Mouse (Mus musculus): ENCODE data around the gene Tesk1. TPM values are rescaled to one million over a fixed set of nuclear protein-coding genes. Genes with fewer than 3 reads are reported as not detected.

Tesk1 gene
- polyA plus RNA-seq, 1 experiment from 2014 or later: 16.8 TPM

Other genes starting within 250 kb of the Tesk1 start
- gene Atp8b5, start 174.8 kb upstream of the Tesk1 start, polyA plus RNA-seq (2015; fragmentation: Nextera tagmentation; extraction: Ambion mirVana): 0.74 and 0.77 TPM in 2 replicates
- 88.8 and 99.5 TPM in 2 replicates for gene Rusc2, start 60.0 kb upstream of the Tesk1 start, polyA plus RNA-seq (2015; fragmentation: Nextera tagmentation; extraction: Ambion mirVana)
- 0.79 and 1.5 TPM in 2 replicates for gene Fam166b, start 12.8 kb upstream of the Tesk1 start, polyA plus RNA-seq (2015; fragmentation: Nextera tagmentation; extraction: Ambion mirVana)
- gene Cd72, start 12.7 kb downstream of the Tesk1 start, polyA plus RNA-seq (2015; fragmentation: Nextera tagmentation; extraction: Ambion mirVana): 5.3 and 5.7 TPM in 2 replicates
- gene Sit1, start 41.8 kb downstream of the Tesk1 start, polyA plus RNA-seq (2015; fragmentation: Nextera tagmentation; extraction: Ambion mirVana): 0.13 TPM in 1 of 2 replicates, not detected in the other
- gene Ccdc107, start 51.0 kb downstream of the Tesk1 start, polyA plus RNA-seq (2015; fragmentation: Nextera tagmentation; extraction: Ambion mirVana): 79.2 and 84.0 TPM in 2 replicates
- 8.1 and 8.5 TPM in 2 replicates for gene Arhgef39, start 57.8 kb downstream of the Tesk1 start, polyA plus RNA-seq (2015; fragmentation: Nextera tagmentation; extraction: Ambion mirVana)
- gene Car9, start 65.0 kb downstream of the Tesk1 start, polyA plus RNA-seq (2015; fragmentation: Nextera tagmentation; extraction: Ambion mirVana): 0.13 and 0.27 TPM in 2 replicates
- 10.9 and 13.3 TPM in 2 replicates for gene Tpm2, start 81.8 kb downstream of the Tesk1 start, polyA plus RNA-seq (2015; fragmentation: Nextera tagmentation; extraction: Ambion mirVana)
- gene Creb3, start 120.4 kb downstream of the Tesk1 start, polyA plus RNA-seq (2015; fragmentation: Nextera tagmentation; extraction: Ambion mirVana): 76.8 and 79.5 TPM in 2 replicates
- gene Tln1, start 120.8 kb downstream of the Tesk1 start, polyA plus RNA-seq (2015; fragmentation: Nextera tagmentation; extraction: Ambion mirVana): 66.2 and 69.2 TPM in 2 replicates
- gene Rgp1, start 136.8 kb downstream of the Tesk1 start, polyA plus RNA-seq (2015; fragmentation: Nextera tagmentation; extraction: Ambion mirVana): 18.8 and 22.8 TPM in 2 replicates
- 55.3 and 63.4 TPM in 2 replicates for gene Gba2, start 136.9 kb downstream of the Tesk1 start, polyA plus RNA-seq (2015; fragmentation: Nextera tagmentation; extraction: Ambion mirVana)
- 1.2 and 1.6 TPM in 2 replicates for gene Msmp, start 142.6 kb downstream of the Tesk1 start, polyA plus RNA-seq (2015; fragmentation: Nextera tagmentation; extraction: Ambion mirVana)
- 13.2 TPM in 2 replicates for gene Npr2, start 190.0 kb downstream of the Tesk1 start, polyA plus RNA-seq (2015; fragmentation: Nextera tagmentation; extraction: Ambion mirVana)
- 6.9 and 7.0 TPM in 2 replicates for gene Spag8, start 211.7 kb downstream of the Tesk1 start, polyA plus RNA-seq (2015; fragmentation: Nextera tagmentation; extraction: Ambion mirVana)
- gene Hint2, start 214.5 kb downstream of the Tesk1 start, polyA plus RNA-seq (2015; fragmentation: Nextera tagmentation; extraction: Ambion mirVana): 73.0 and 80.2 TPM in 2 replicates
- 14.2 and 15.4 TPM in 2 replicates for gene Tmem8b, start 227.0 kb downstream of the Tesk1 start, polyA plus RNA-seq (2015; fragmentation: Nextera tagmentation; extraction: Ambion mirVana)
- 1.5 and 1.9 TPM in 2 replicates for gene Fam221b, start 227.2 kb downstream of the Tesk1 start, polyA plus RNA-seq (2015; fragmentation: Nextera tagmentation; extraction: Ambion mirVana)